Comparison of ENCODE assay signal across 8 mouse cellular contexts in genomic region chr11:29547249-29547751, GRCm38 (mm10). TPM values are rescaled to one million over a fixed set of nuclear protein-coding genes. Genes with fewer than 3 reads are reported as not detected.
DNase-seq lines count a peak whose midpoint lies in the region; ATAC-seq and TF ChIP-seq lines count a peak whose summit lies in the region.

No protein-coding gene starts in this region.

- peaks cover 1% of the 10 kb centered on the region for H3K4me1 ChIP-seq in heart, adult 2 months (ENCODE audit: control insufficient read depth, insufficient read depth, low read length)
- H3K4me1 ChIP-seq in CH12.LX (ENCODE audit: control insufficient read depth in 1 of 2, insufficient read depth in 2 of 2), result peaks cover 4 to 45% of the 10 kb centered on the region in 2 experiments; a peak in 3 of 4 replicates
- H3K4me1 ChIP-seq in forebrain, embryonic 14.5 days (ENCODE audit: control insufficient read depth, insufficient read depth, low read length), result peaks cover 5% of the 10 kb centered on the region
- H3K4me1 ChIP-seq in liver, embryonic 15.5 days (replicated peaks), result peaks cover 20% of the 10 kb centered on the region

- TF ChIP-seq RAD21 in CH12.LX (IDR thresholded peaks at IDR 0.05; ENCODE audit: low read depth, low read length), result no peak

- H3K4me3 ChIP-seq in heart, adult 2 months, result peak overlapping the region; percentile 82
- peak overlapping the region; percentile 73 to 91 (median 81) for H3K4me3 ChIP-seq in CH12.LX (replicated peaks in 1 of 3; ENCODE audit: low read depth in 2 of 3, low read length in 2 of 3, poor library complexity in 1 of 3)
- peak overlapping the region; percentile 76 for H3K4me3 ChIP-seq in forebrain, embryonic 14.5 days (ENCODE audit: low read depth, low read length)
- peak overlapping the region; percentile 84 for H3K4me3 ChIP-seq in liver, embryonic 15.5 days (replicated peaks)

- TF ChIP-seq CTCF in heart, adult 2 months (IDR thresholded peaks at IDR 0.05), result no peak
- no peak for TF ChIP-seq CTCF in CH12.LX (conservative IDR thresholded peaks at IDR 0.05 in 1 of 2, IDR thresholded peaks at IDR 0.05 in 1 of 2; ENCODE audit: low read depth in 2 of 2, low read length in 2 of 2)

- H3K4me2 ChIP-seq in CH12.LX (ENCODE audit: insufficient read depth, low read depth, poor library complexity, severe bottlenecking), result no peak overlapping the region
- peak overlapping the region; percentile 75 for H3K4me2 ChIP-seq in forebrain, embryonic 14.5 days (ENCODE audit: low read length)
- H3K4me2 ChIP-seq in liver, embryonic 15.5 days, result peak overlapping the region; percentile 78

- TF ChIP-seq POLR2A in heart, adult 2 months (IDR thresholded peaks at IDR 0.05; ENCODE audit: insufficient read depth, low read depth, low read length), result no peak
- no peak for TF ChIP-seq POLR2A in CH12.LX (IDR thresholded peaks at IDR 0.05; ENCODE audit: low read depth, low read length)

- no peaks in the 10 kb centered on the region for H3K79me2 ChIP-seq in heart, adult 2 months (replicated peaks; ENCODE audit: control insufficient read depth, insufficient read depth, low read length)
- peaks cover 35% of the 10 kb centered on the region for H3K79me2 ChIP-seq in CH12.LX (replicated peaks; ENCODE audit: control insufficient read depth, extremely low read depth, insufficient read depth, poor library complexity, severe bottlenecking)

- dilution Hi-C loops in CH12.LX (cut with MboI; ENCODE audit: extremely low pct_ligation_motif_present, extremely low pct_unique_long_range_greater_than_20kb, low sequenced_read_pairs), result no loop called here

- peak overlapping the region; percentile 94 for H3K27ac ChIP-seq in heart, adult 2 months
- peak overlapping the region; percentile 91 for H3K27ac ChIP-seq in CH12.LX (ENCODE audit: insufficient read depth, low read depth)
- H3K27ac ChIP-seq in forebrain, embryonic 14.5 days (ENCODE audit: low read depth, low read length), result peak overlapping the region; percentile 82; the same call in 1 of the 2 replicates
- H3K27ac ChIP-seq in liver, embryonic 15.5 days (replicated peaks), result peak overlapping the region; percentile 88

- in situ Hi-C loops in CH12.LX (cut with MboI; ENCODE audit: low pct_ligation_motif_present, low pct_unique_long_range_greater_than_20kb, low sequenced_read_pairs), result loop anchor here (5.0 to 25.0 kb wide), 3 partner anchors 145 to 338 kb away; partner anchors contain the start of gene Rtn4

- intact Hi-C loops in heart, adult 2 months (cut with DNase I), result loop anchor here (5.0 to 10.0 kb wide), 2 partner anchors 175 to 478 kb away; partner anchors contain the start of genes Ccdc88a and Eml6

- peak; percentile 24 for ATAC-seq in forebrain, embryonic 14.5 days
- ATAC-seq in liver, embryonic 15.5 days (ENCODE audit: insufficient read depth), result peak; percentile 3; the same call in 1 of the 2 replicates

- no peaks in the 10 kb centered on the region for H3K9me3 ChIP-seq in CH12.LX (replicated peaks; ENCODE audit: low read length)
- no peaks in the 10 kb centered on the region for H3K9me3 ChIP-seq in forebrain, embryonic 14.5 days (replicated peaks; ENCODE audit: control insufficient read depth, low read length)
- no peaks in the 10 kb centered on the region for H3K9me3 ChIP-seq in liver, embryonic 15.5 days (replicated peaks)

- no peak for DNase-seq in heart, adult 2 months
- DNase-seq in heart, adult 11 months, result no peak
- DNase-seq in CH12.LX (ENCODE audit: extremely low read depth) (no peak), adipocyte (ENCODE audit: low spot score) (no peak)
- DNase-seq in forebrain, embryonic 14.5 days (ENCODE audit: low spot score), result no peak
- DNase-seq in cerebellum, adult 9-10 months, result no peak
- no peak for DNase-seq in embryo, embryonic 9.5 days (ENCODE audit: extremely low spot score)

- H3K36me3 ChIP-seq in heart, adult 2 months (ENCODE audit: control insufficient read depth, insufficient read depth, low read length), result peaks cover 18% of the 10 kb centered on the region
- peaks cover 26 to 37% of the 10 kb centered on the region in 2 experiments for H3K36me3 ChIP-seq in CH12.LX (replicated peaks in 1 of 2; ENCODE audit: control insufficient read depth in 1 of 2, insufficient read depth in 1 of 2, low read length in 1 of 2)
- peaks cover 33% of the 10 kb centered on the region for H3K36me3 ChIP-seq in forebrain, embryonic 14.5 days (ENCODE audit: control insufficient read depth, insufficient read depth, low read length)
- peaks cover 42% of the 10 kb centered on the region for H3K36me3 ChIP-seq in liver, embryonic 15.5 days (replicated peaks)

- H3K9ac ChIP-seq in heart, adult 2 months (ENCODE audit: low read depth, low read length), result peak overlapping the region; percentile 70
- H3K9ac ChIP-seq in CH12.LX (ENCODE audit: insufficient read depth, low read depth), result peak overlapping the region; percentile 98
- H3K9ac ChIP-seq in forebrain, embryonic 14.5 days (ENCODE audit: low read length), result peak overlapping the region; percentile 90
- peak overlapping the region; percentile 81 for H3K9ac ChIP-seq in liver, embryonic 15.5 days

- TF ChIP-seq EP300 in heart, adult 2 months (IDR thresholded peaks at IDR 0.05; ENCODE audit: insufficient read depth, low read depth, low read length), result no peak
- TF ChIP-seq EP300 in CH12.LX (IDR thresholded peaks at IDR 0.05; ENCODE audit: low read length), result no peak

- H3K27me3 ChIP-seq in heart, adult 2 months (ENCODE audit: control insufficient read depth, insufficient read depth, low read length), result no peaks in the 10 kb centered on the region
- H3K27me3 ChIP-seq in CH12.LX (replicated peaks), result no peaks in the 10 kb centered on the region
- H3K27me3 ChIP-seq in forebrain, embryonic 14.5 days (replicated peaks; ENCODE audit: control insufficient read depth, insufficient read depth, low read length), result no peaks in the 10 kb centered on the region
- H3K27me3 ChIP-seq in liver, embryonic 15.5 days, result no peaks in the 10 kb centered on the region

- under 1% methylated on average over 27 of the region's 27 CpGs for WGBS in heart, adult 2 months
- WGBS in forebrain, embryonic 14.5 days, result 1% methylated on average over 27 of the region's 27 CpGs
- under 1% methylated on average over 27 of the region's 27 CpGs for WGBS in liver, embryonic 15.5 days (ENCODE audit: insufficient replicate concordance)

TF ChIP-seq in CH12.LX, 34 proteins besides CTCF, POLR2A, EP300 and RAD21:
- no peak for TF ChIP-seq MXI1 (IDR thresholded peaks at IDR 0.05; ENCODE audit: low read depth, low read length)
- no peak for TF ChIP-seq JUN (IDR thresholded peaks at IDR 0.05; ENCODE audit: insufficient read depth, low read depth, low read length)
- TF ChIP-seq CHD1 (IDR thresholded peaks at IDR 0.05; ENCODE audit: low read depth, low read length), result peak; percentile 41; the same call in 1 of the 2 replicates

RNA-seq across cellular contexts. Expression of gene Clhc1, which starts 0.5 kb away (rescaled TPM):
- not detected for total RNA-seq in heart, adult 2 months (2021)
- 0.15 TPM in 1 of 2 replicates, not detected in the other for polyA plus RNA-seq in heart, adult 2 months (2012; rRNA removed)
- total RNA-seq in CH12.LX (2012; rRNA removed), result 2.6 and 3.9 TPM in 2 replicates
- 6.5 and 7.4 TPM in 2 replicates for total RNA-seq in CH12.LX (2014; rRNA removed)
- polyA plus RNA-seq in CH12.LX (2012; ENCODE audit: insufficient read length, low read depth), result 6.1 and 6.3 TPM in 2 replicates
- 0.10 TPM in 1 of 2 replicates, not detected in the other for polyA plus RNA-seq in forebrain, embryonic 14.5 days (2014; fragmentation: Nextera tagmentation; extraction: Ambion mirVana)
- 0.08 TPM in 1 of 2 replicates, not detected in the other for polyA plus RNA-seq in liver, embryonic 15.5 days (2015; fragmentation: Nextera tagmentation; extraction: Ambion mirVana)

RNA-seq across cellular contexts. Expression of gene Rps27a, which starts 0.6 kb away (rescaled TPM):
- total RNA-seq in heart, adult 2 months (2021), result 100 to 1,000 TPM; 419 to 481 TPM
- 95.6 and 166 TPM in 2 replicates for polyA plus RNA-seq in heart, adult 2 months (2012; rRNA removed)
- total RNA-seq in CH12.LX (2012; rRNA removed), result 2,653 and 2,733 TPM in 2 replicates
- 3,767 and 3,966 TPM in 2 replicates for total RNA-seq in CH12.LX (2014; rRNA removed)
- polyA plus RNA-seq in CH12.LX (2012; ENCODE audit: insufficient read length, low read depth), result 2,447 and 2,619 TPM in 2 replicates
- polyA plus RNA-seq in forebrain, embryonic 14.5 days (2014; fragmentation: Nextera tagmentation; extraction: Ambion mirVana), result 669 and 929 TPM in 2 replicates
- 525 and 582 TPM in 2 replicates for polyA plus RNA-seq in liver, embryonic 15.5 days (2015; fragmentation: Nextera tagmentation; extraction: Ambion mirVana)

RNA-seq across cellular contexts. Expression of gene Mtif2, which starts 21.1 kb away (rescaled TPM):
- total RNA-seq in heart, adult 2 months (2021), result 10 to 100 TPM; 51.2 to 53.5 TPM
- polyA plus RNA-seq in heart, adult 2 months (2012; rRNA removed), result 19.7 and 38.6 TPM in 2 replicates
- total RNA-seq in CH12.LX (2012; rRNA removed) (38.3 and 41.6 TPM in 2 replicates), CH12.LX (2014; rRNA removed) (68.9 and 84.0 TPM in 2 replicates)
- polyA plus RNA-seq in CH12.LX (2012; ENCODE audit: insufficient read length, low read depth), result 41.7 and 47.0 TPM in 2 replicates
- polyA plus RNA-seq in forebrain, embryonic 14.5 days (2014; fragmentation: Nextera tagmentation; extraction: Ambion mirVana), result 34.0 and 37.6 TPM in 2 replicates
- 19.4 and 21.5 TPM in 2 replicates for polyA plus RNA-seq in liver, embryonic 15.5 days (2015; fragmentation: Nextera tagmentation; extraction: Ambion mirVana)

RNA-seq across cellular contexts. Expression of gene Prorsd1, which starts 32.5 kb away (rescaled TPM):
- total RNA-seq in heart, adult 2 months (2021), result 10 to 100 TPM; 20.4 to 22.0 TPM
- 6.7 and 12.2 TPM in 2 replicates for polyA plus RNA-seq in heart, adult 2 months (2012; rRNA removed)
- total RNA-seq in CH12.LX (2012; rRNA removed), result 23.8 and 30.9 TPM in 2 replicates
- total RNA-seq in CH12.LX (2014; rRNA removed), result 63.9 and 75.7 TPM in 2 replicates
- 38.4 and 42.4 TPM in 2 replicates for polyA plus RNA-seq in CH12.LX (2012; ENCODE audit: insufficient read length, low read depth)
- polyA plus RNA-seq in forebrain, embryonic 14.5 days (2014; fragmentation: Nextera tagmentation; extraction: Ambion mirVana), result 8.9 and 10.3 TPM in 2 replicates
- 15.5 and 17.4 TPM in 2 replicates for polyA plus RNA-seq in liver, embryonic 15.5 days (2015; fragmentation: Nextera tagmentation; extraction: Ambion mirVana)
